Mouse (Mus musculus) right cerebral cortex, postnatal 4 days (tissue): ENCODE data around the gene Nwd1.
"Not testable (repeated sequence)": the region's sequence is repeated elsewhere in the genome, so short reads cannot be mapped to it uniquely, and the experiment has no call there.

ENCODE experiments used
- DNase-seq: peaks from one replicate; pipeline ENCODE4 v3.0.0-alpha.2; 2022

Nwd1 gene

GRCm38 (mm10) chr8:72646060-72646767 is at the start of gene Nwd1:
Gene Nwd1 (plus strand): TSS chr8:72646711.
- DNase-seq: peak; percentile 90

GRCm38 (mm10) chr8:72642885-72643284 is 3.6 kb upstream of the Nwd1 start:
- DNase-seq: no peak

- peak; percentile 63 for DNase-seq
Measured at GRCm38 (mm10) chr8:72644601-72645000, 1.9 kb upstream of the Nwd1 start.

DNA sequence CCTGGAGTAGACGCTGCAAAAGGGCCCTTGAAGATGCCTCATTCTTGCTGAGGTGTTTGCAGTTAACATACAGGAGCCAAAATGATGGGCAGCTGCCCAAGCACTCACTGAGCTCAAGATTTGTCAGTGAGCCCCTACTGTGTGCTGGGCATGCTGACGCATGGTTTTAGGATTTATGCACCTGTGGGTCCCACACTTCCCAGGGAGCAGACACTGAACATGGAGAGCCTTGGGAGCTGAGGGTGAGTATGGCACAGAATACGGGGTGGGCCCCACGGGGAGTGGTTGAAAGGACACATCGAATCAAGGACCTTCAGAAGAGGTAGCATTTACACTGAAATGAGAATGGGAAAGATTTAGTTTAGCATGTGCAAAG is 245 bp downstream of the Nwd1 start:
- no peak for DNase-seq

- DNase-seq: no peak
Measured at GRCm38 (mm10) chr8:72650697-72651096, 4.2 kb downstream of the Nwd1 start.

GRCm38 (mm10) chr8:72654565-72655521 is 8.3 kb downstream of the Nwd1 start:
- peak; percentile 34 for DNase-seq

DNA sequence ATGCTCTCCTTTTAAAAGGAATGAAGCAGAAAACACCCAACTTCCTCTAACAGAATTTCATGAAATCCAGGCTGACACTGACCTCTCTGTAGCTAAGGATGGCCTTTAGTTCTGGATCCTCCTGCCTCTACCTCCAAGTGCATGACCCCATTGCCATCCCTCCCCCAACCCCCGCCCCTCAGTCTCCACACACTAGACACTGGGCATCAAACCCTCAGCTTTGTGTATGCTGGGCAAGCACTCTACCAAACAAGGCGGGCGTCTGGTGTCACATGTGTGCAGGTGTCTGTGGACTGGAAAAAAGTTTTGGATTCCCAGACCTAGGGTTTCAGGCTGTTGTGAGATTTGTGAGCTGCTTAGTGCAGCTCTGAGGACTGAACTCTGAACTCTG is 9.0 kb downstream of the Nwd1 start:
- no peak for DNase-seq

DNA sequence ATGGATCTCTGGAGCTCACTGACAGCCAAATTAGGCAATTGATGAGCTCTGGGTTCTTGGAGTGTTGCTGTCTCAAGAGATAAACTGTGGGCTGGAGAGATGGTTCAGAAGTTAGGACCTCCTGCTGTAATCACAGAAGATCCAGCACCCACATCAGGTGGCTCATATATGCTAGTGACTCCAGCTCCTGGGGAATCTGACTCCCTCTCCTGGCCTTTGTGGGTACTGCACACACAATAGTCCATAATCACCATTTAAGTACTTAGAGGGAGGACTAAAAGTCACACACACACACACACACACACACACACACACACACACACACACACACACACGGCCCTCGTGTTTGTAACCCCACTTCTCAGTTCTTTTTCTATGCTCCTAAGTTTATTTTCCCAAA is 13.5 kb downstream of the Nwd1 start:
- no peak for DNase-seq

- DNase-seq: no peak
Measured at GRCm38 (mm10) chr8:72664107-72664652, 17.7 kb downstream of the Nwd1 start.

GRCm38 (mm10) chr8:72664757-72665156 is 18.2 kb downstream of the Nwd1 start:
- no peak for DNase-seq

DNA sequence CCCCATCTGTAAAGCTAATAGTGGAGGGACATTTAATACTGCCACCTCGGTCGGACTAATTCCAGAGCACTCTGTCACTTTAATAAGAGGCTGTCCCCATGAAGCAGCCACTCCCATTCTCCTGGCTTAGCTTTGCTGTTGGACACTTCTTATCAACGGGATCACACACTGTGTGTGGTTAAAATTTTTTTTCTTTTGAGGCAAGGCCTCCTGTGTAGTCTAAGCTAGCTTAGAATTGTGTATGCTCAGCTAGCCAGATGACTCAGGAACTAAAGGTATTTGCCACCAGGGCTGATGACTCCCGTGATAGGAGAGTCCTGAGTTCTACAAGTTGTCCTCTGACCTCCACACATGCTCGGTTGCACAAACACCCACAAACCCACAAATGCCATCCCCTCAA is 18.9 kb downstream of the Nwd1 start:
- no peak for DNase-seq

DNA sequence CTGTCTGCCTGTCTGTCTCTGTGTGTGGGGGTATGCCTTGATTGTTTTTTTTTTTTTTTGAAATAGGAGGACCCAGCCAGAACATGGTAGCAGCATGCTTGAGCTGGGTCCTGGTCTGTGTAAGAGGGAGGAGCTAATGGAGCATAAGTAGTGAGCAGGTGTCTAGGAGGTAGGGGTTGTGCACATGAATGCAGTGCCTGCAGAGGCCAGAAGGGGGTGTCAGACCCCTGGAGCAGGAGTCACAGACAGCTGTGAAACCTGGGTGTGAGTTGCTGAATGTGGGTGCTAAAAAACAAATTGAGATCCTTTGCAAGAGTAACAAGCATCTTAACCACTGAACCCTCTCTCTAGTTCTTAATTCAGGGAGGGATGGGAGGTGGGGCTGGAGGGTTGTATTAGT is 22.4 kb downstream of the Nwd1 start:
- no peak for DNase-seq

DNA sequence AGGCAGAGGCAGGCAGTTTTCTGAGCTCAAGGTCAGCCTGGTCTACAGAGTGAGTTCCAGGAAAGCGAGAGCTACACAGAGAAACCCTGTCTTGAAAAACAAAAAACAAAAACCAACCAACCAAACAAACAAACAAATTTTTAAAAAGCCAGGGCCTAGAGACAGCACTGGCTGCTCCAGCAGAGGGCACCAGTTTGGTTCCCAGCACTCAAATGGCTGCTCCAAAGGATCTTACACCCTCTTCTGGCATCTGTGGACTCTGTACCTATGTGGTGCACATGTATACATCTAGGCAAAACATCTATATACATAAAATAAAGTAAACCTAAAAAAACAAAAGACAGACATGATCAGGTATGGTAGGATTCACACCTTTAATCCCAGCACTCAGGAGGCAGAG is 26.3 kb downstream of the Nwd1 start:
- no peak for DNase-seq

- no peak for DNase-seq
Measured at GRCm38 (mm10) chr8:72674184-72674583, 27.7 kb downstream of the Nwd1 start.

GRCm38 (mm10) chr8:72676436-72676835 is 29.9 kb downstream of the Nwd1 start:
- no peak for DNase-seq

- DNase-seq: not testable (repeated sequence)
Measured at GRCm38 (mm10) chr8:72676844-72677243, 30.3 kb downstream of the Nwd1 start.

GRCm38 (mm10) chr8:72677331-72677730 is 30.8 kb downstream of the Nwd1 start:
- no peak for DNase-seq

DNA sequence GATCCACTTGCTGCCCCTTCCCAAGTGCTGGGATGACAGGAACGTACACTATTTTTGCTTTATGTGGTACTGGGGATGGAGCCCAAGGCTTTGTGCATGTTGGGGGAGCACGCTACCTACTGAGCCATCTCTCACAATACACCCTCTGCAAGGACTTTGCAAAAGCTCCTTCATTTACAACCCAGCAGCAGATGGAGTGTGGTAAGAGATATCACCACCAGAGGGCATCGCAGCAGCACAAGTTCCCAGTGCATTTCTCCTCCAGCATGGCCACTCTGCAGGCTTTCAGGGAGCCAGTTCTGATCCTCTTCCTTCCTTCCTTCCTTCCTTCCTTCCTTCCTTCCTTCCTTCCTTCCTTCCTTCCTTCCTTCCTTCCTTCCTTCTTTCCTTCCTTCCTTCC is 33.6 kb downstream of the Nwd1 start:
- DNase-seq: peak; percentile 72

DNA sequence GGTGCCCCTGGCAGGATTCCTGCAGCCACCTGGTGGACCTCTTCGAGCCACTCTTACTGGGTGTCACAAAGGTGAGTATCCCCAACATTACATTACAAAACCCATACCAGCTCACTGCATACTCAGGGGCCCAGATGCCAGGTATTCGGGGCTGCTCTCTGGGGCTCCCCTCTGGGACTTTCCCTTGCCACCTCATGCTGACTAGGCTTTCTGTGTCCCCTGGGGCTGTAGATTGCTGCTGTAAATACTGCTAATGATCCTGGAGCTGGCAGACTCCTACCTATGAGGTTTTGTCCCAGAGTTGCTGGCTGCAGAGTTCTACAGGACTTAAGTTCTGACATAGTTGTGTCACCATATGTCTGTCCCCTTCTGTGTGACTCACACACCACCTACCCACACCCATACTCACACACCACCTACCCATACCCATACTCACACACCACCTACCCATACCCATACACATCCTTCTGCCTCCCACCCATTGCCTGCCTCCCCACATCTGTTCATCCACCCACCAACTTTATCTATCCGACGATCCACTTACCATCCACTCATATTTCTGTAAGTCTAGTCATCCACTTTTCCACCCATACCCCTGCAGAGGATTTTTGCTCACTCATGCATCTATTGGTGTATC is 35.7 kb downstream of the Nwd1 start:
- DNase-seq: no peak

DNA sequence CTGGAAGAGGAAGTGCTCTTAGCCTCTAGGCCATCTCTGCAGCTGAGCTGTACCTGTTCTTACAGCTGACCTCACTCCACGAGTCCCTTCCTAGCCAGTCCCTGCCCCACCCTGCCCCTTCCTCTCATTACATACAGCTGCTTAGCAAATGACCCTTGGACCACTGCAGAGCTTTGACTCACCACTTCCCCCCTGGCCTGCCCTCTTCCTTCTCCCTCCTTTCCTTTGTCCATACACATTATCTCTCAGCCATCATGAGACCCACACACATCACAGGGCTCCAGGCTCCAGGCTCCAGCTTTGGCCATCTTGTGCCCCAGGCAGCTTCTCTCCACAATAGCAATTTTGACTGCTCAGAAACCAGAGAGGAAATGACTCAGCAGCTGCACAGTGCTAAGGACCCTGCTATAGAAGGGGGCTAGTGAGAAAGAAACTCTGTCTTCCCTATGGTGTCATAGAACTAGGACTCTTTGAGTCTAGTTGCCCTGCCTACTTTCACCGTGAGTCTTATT is 36.6 kb downstream of the Nwd1 start:
- DNase-seq: no peak

DNA sequence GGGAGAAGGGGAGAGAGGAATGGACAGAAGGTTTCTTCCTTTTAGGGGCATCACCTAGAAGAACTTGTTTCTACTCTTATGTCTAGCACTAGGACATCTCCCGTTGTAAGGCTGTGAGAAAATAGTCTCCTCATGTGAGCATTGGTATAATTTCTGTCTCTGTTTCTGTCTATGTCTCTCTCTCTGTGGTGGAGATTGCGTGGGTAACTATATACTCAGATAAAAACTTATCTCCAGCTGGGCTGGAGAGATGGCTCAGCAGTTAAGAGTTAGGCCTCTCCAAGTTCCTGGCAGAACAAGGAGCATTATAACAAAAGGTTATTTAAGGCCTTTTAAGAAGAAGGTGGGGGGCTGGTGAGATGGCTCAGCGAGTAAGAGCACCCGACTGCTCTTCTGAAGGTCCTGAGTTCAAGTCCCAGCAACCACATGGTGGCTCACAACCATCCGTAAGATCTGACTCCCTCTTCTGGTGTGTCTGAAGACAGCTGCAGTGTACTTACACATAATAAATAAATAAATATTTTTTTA is 37.1 kb downstream of the Nwd1 start:
- not testable (repeated sequence) for DNase-seq

DNA sequence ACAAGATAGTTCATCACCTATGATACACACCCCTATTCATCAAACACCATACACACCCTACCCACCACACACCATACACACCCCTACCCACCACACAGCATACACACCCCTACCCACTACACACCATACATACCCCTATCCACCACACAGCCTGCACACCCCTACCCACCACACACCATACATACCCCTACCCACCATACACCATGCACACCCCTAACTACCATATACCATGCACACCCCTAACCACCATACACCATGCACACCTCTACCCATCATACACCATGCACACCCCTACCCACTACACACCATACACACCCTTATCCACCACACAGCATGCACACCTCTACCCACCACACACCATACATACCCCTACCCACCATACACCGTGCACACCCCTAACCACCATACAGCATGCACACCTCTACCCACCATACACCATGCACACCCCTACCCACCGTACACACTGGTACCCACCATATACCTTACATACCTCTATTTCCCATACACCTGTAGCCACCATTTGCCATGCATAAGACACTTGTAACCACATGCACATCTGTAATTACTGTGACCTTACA is 51.9 kb downstream of the Nwd1 start:
- DNase-seq: no peak
